Mouse (Mus musculus) spleen, adult 2 months (tissue): ENCODE data around the gene Zrsr1. TPM values are rescaled to one million over a fixed set of nuclear protein-coding genes. Genes with fewer than 3 reads are reported as not detected.

ENCODE experiments used
- DNase-seq, 2 experiments: peaks; one replicate each; pipeline versions ENCODE4 v3.0.0 to v3.0.0-alpha.2; 2012 to 2021; ENCODE audit warnings: low spot score in 2 of 2, low read depth in 1 of 2
- H3K27ac ChIP-seq: fragments of 200-500 bp; 2 replicates; pipeline ENCODE4 v1.5.1; 2012; ENCODE audit warnings: low read length, inconsistent platforms; ENCODE audit not compliant: insufficient read depth
- H3K27me3 ChIP-seq: fragments of 200-500 bp; 2 replicates; pipeline ENCODE4 v1.6.1; 2012; ENCODE audit warnings: mild to moderate bottlenecking, moderate library complexity, low read length, inconsistent platforms; ENCODE audit not compliant: control insufficient read depth, insufficient read depth
- H3K36me3 ChIP-seq: fragments of 200-500 bp; 2 replicates; pipeline ENCODE4 v1.6.1; 2012; ENCODE audit warnings: mild to moderate bottlenecking, low read length, inconsistent platforms; ENCODE audit not compliant: control insufficient read depth, insufficient read depth
- H3K4me1 ChIP-seq: fragments of 200-500 bp; 2 replicates; pipeline ENCODE4 v1.6.1; 2011; ENCODE audit warnings: inconsistent platforms; ENCODE audit not compliant: control insufficient read depth, insufficient read depth, insufficient read length
- H3K4me3 ChIP-seq: fragments of 200-500 bp; 2 replicates; pipeline ENCODE4 v1.5.1; 2011; ENCODE audit warnings: mild to moderate bottlenecking, inconsistent platforms; ENCODE audit not compliant: insufficient read depth, insufficient read length; ENCODE audit errors: extremely low read depth
- CTCF ChIP-seq: fragments of 200-500 bp; IDR thresholded peaks from 2 replicates; pipeline ENCODE4 v1.5.1; 2011; ENCODE audit warnings: mild to moderate bottlenecking, inconsistent platforms; ENCODE audit not compliant: insufficient read depth, insufficient read length, insufficient replicate concordance; ENCODE audit errors: extremely low read depth
- POLR2A ChIP-seq: fragments of 200-500 bp; IDR thresholded peaks from 2 replicates; pipeline ENCODE4 v1.6.1; 2011; ENCODE audit warnings: low read depth, low read length, inconsistent platforms
- WGBS: fragments of 180-500 bp; shearing (Covaris S2); methylation state at CpG from one replicate; pipeline ENCODE4 v1.1.7; 2018; 5-methylcytosine and 5-hydroxymethylcytosine counted together
- polyA plus RNA-seq: library from polyadenylated mRNA; depleted of rRNA; stranded (reverse); fragments of >200 nt; gene quantifications from 2 replicates; pipeline ENCODE4 v1.2.3, GENCODE M21; 2012

Gene Zrsr1
- polyA plus RNA-seq, 1 experiment = 4.8 TPM

- no peak overlapping the region for H3K4me3 ChIP-seq
- H3K27ac ChIP-seq = no peak overlapping the region
- 92% methylated on average over 1 of the region's 1 CpGs for WGBS
- H3K27me3 ChIP-seq = no peaks in the 10 kb centered on the region
- TF ChIP-seq POLR2A (no peak), CTCF (no peak)
- 0 out of 2 replicates have a peak, but pooled peaks cover 3% of the 10 kb centered on the region for H3K4me1 ChIP-seq
- DNase-seq = no peak
- H3K36me3 ChIP-seq = no peaks in the 10 kb centered on the region
These were observed 1.3 kb upstream of the Zrsr1 start for GRCm38 (mm10) chr11:22970546-22970945.

DNA sequence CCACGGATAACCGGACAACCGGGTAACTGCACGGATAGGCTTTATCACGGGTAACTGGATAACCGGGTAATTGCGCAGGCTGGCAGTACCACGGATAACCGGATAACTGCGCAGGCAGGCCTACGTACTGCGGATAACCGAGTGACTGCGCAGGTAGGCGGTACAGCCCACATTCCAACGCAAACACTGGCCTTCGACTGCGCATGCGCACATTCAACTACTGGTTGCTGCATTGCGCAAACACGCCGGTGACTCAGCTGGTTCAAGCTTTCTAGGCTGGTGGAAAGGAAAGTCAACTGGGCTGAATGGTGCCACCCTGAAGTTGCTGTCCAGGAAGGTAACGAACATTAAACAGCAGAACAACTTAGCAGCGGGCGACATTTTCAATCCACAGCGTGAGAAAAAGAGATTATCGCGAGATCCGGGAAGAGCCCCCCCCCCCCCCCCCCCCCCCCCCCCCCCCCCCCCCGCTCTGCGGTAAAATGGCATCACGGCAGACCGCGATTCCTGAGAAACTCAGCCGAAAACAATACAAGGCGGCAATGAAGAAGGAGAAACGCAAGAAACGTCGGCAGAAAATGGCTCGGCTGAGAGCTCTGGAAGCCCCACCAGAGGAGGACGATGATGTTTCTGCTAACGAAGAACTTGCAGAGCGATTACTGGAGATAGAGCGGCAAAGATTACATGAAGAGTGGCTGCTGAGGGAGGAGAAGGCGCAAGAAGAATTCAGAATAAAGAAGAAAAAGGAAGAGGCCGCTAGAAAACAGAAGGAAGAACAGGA, 1.1 kb downstream of the Zrsr1 start:
- H3K4me3 ChIP-seq = peak overlapping the region; percentile 71
- 0 out of 2 replicates have a peak, but pooled peaks cover 3% of the 10 kb centered on the region for H3K4me1 ChIP-seq
- TF ChIP-seq POLR2A (no peak), CTCF (no peak)
- WGBS = 54% methylated on average over 44 of the region's 46 CpGs
- H3K27ac ChIP-seq = peak overlapping the region; percentile 70
- no peaks in the 10 kb centered on the region for H3K27me3 ChIP-seq
- no peaks in the 10 kb centered on the region; the same call in 1 of the 2 replicates for H3K36me3 ChIP-seq
- DNase-seq = peak; percentile 67 to 72

- H3K27ac ChIP-seq = no peak overlapping the region
- H3K36me3 ChIP-seq = no peaks in the 10 kb centered on the region; the same call in 1 of the 2 replicates
- no peaks in the 10 kb centered on the region for H3K27me3 ChIP-seq
- 0 out of 2 replicates have a peak, but pooled peaks cover 3% of the 10 kb centered on the region for H3K4me1 ChIP-seq
- peak overlapping the region; percentile 71 for H3K4me3 ChIP-seq
- WGBS = 54% methylated on average over 14 of the region's 14 CpGs
- no peak for DNase-seq
- TF ChIP-seq POLR2A (no peak), CTCF (no peak)
These were observed 1.8 kb downstream of the Zrsr1 start for GRCm38 (mm10) chr11:22973599-22973998.

GRCm38 (mm10) chr11:22978215-22978614, 6.4 kb downstream of the Zrsr1 start:
- Histone ChIP-seq H3K27me3 (no peaks in the 10 kb centered on the region), H3K4me1 (peaks cover 8% of the 10 kb centered on the region; the same call in 1 of the 2 replicates), H3K4me3 (no peak overlapping the region), H3K36me3 (peaks cover 2% of the 10 kb centered on the region; the same call in 1 of the 2 replicates), H3K27ac (no peak overlapping the region)
- TF ChIP-seq CTCF (no peak), POLR2A (no peak)
- DNase-seq = no peak
- WGBS = 91% methylated on average over 3 of the region's 3 CpGs

DNA sequence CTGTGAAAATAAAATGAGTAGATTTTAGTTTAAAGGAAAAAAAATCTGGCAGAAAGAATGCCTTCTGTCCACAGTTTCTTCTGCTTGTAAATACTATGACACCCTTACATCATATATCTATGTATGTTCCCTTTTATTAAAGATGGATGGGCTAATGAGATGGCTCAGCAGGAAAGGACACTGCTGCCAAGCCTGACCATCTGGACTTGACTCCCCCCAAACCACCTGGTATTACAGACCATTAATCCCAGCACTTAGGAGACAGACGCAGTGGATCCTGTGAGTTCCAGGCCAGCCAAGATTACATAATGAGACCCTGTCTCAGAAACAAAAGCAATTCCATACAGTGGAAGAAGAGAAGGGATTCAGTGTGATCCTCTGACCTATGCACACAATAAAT, 6.9 kb downstream of the Zrsr1 start:
- DNase-seq = no peak
- H3K27ac ChIP-seq = no peak overlapping the region
- no peaks in the 10 kb centered on the region for H3K27me3 ChIP-seq
- TF ChIP-seq POLR2A (no peak), CTCF (no peak)
- no peak overlapping the region for H3K4me3 ChIP-seq
- 92% methylated on average over 1 of the region's 1 CpGs for WGBS
- peaks cover 8% of the 10 kb centered on the region; the same call in 1 of the 2 replicates for H3K4me1 ChIP-seq
- H3K36me3 ChIP-seq = peaks cover 2% of the 10 kb centered on the region; the same call in 1 of the 2 replicates

- no peaks in the 10 kb centered on the region for H3K27me3 ChIP-seq
- DNase-seq = no peak
- TF ChIP-seq CTCF (no peak), POLR2A (no peak)
- H3K27ac ChIP-seq = no peak overlapping the region
- peaks cover 2% of the 10 kb centered on the region; the same call in 1 of the 2 replicates for H3K36me3 ChIP-seq
- H3K4me1 ChIP-seq = peaks cover 7% of the 10 kb centered on the region; the same call in 1 of the 2 replicates
- no peak overlapping the region for H3K4me3 ChIP-seq
- 77% methylated on average over 1 of the region's 1 CpGs for WGBS
These were observed 7.4 kb downstream of the Zrsr1 start for GRCm38 (mm10) chr11:22979221-22979620.

DNA sequence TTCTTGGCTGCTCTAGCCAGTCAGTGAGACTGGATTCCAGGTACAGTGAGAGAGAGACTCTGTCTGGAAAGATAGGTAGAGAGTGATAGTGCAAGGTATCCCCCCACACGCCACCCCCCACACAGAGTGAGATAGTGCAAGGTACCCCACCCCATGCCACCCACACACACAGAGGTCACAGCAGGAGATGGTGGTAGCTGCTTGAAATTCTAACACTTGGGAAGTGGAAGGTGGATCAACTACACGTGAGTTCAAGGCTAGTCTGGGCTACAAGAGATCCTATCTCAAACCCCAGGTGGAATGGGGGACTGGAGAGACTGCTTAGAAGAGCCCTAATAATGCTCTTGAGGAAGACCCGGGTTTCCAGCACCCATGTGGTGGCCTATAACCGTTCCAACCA, 9.2 kb downstream of the Zrsr1 start:
- Histone ChIP-seq H3K4me1 (peaks cover 5% of the 10 kb centered on the region; the same call in 1 of the 2 replicates), H3K36me3 (peaks cover 2% of the 10 kb centered on the region; the same call in 1 of the 2 replicates), H3K27me3 (no peaks in the 10 kb centered on the region), H3K27ac (no peak overlapping the region), H3K4me3 (no peak overlapping the region)
- WGBS = 30% methylated on average over 4 of the region's 4 CpGs
- TF ChIP-seq POLR2A (no peak), CTCF (no peak)
- no peak for DNase-seq
